Mouse (Mus musculus): ENCODE data around the gene Slc12a3.

DNA sequence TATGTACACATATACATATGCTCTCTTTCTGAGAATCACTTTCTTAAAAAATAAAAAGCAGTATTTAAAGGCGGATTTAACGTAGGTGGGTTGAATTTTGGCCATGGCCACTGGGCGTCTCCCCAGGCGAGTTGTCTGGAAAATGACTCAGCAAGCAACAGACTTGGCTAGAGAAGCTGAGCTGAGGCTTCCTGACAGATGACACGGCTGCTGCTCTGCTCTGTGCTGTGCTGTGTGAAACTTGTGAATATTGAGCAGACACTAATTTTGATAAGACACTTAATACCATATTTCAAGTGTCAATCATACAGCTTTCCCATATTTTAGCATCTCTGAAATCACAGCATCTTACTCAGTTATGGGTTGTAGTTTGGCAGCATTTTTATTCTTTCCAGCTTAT, 38.4 kb upstream of the Slc12a3 start:
- TF ChIP-seq TAL1 (conservative IDR thresholded peaks at IDR 0.05; ENCODE audit: low read depth, low read length) (no peak), CTCF (IDR thresholded peaks at IDR 0.05; ENCODE audit: low read depth, low read length) (no peak)

Measured in G1E (cell line).